Mouse (Mus musculus): ENCODE data around the gene Ctu2. TPM values are rescaled to one million over a fixed set of nuclear protein-coding genes. Genes with fewer than 3 reads are reported as not detected.

Ctu2 gene
- total RNA-seq, 2 experiments from 2014 or later: 7.8 to 29.4 TPM

DNA sequence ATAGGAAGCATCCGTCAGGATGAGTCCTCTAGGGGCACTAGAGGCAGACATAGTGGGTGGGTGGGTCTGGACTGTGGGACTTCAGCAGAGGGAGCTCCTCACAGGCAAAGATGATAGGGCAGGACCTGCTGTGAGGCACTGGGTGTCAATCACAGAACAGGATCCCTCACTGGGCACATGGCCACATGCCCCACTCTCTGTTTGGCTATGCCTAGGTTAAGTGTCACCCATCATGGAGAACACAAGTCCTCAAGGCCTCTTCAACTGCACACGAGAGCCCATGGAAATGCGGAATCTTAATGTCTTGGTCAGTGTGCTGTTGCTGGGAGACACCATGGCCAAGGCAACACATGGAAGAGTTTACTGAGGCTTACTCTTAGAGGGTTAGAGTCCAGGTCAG, 52.0 kb downstream of the Ctu2 start:
- no peak for ATAC-seq (replicated peaks; ENCODE audit: low FRiP score, poor library complexity, severe bottlenecking)

- ATAC-seq (replicated peaks; ENCODE audit: low FRiP score, poor library complexity, severe bottlenecking): no peak
These were observed 53.2 kb downstream of the Ctu2 start for GRCm38 (mm10) chr8:122529159-122529558.

- no peak for ATAC-seq (replicated peaks; ENCODE audit: low FRiP score, poor library complexity, severe bottlenecking)
These were observed 55.4 kb downstream of the Ctu2 start for GRCm38 (mm10) chr8:122531312-122531711.

Other genes with a start within 250 kb of the Ctu2 start
- gene Zfpm1, start 194.0 kb upstream of the Ctu2 start, total RNA-seq (2015; ENCODE audit: low replicate concordance): 54.2 and 55.4 TPM in 2 replicates
- 196 and 459 TPM in 2 replicates for gene Zfpm1, start 194.0 kb upstream of the Ctu2 start, total RNA-seq (2017; ENCODE audit: low replicate concordance)
- gene Trhr2, start 115.4 kb upstream of the Ctu2 start, total RNA-seq (2015; ENCODE audit: low replicate concordance): not detected in 2 replicates
- gene Trhr2, start 115.4 kb upstream of the Ctu2 start, total RNA-seq (2017; ENCODE audit: low replicate concordance): not detected in 2 replicates
- 10.8 and 14.2 TPM in 2 replicates for gene Zc3h18, start 99.5 kb upstream of the Ctu2 start, total RNA-seq (2015; ENCODE audit: low replicate concordance)
- gene Zc3h18, start 99.5 kb upstream of the Ctu2 start, total RNA-seq (2017; ENCODE audit: low replicate concordance): 22.2 and 31.5 TPM in 2 replicates
- gene Il17c, start 54.1 kb upstream of the Ctu2 start, total RNA-seq (2015; ENCODE audit: low replicate concordance): not detected in 2 replicates
- not detected in 2 replicates for gene Il17c, start 54.1 kb upstream of the Ctu2 start, total RNA-seq (2017; ENCODE audit: low replicate concordance)
- gene Cyba, start 43.2 kb upstream of the Ctu2 start, total RNA-seq (2015; ENCODE audit: low replicate concordance): 105 and 126 TPM in 2 replicates
- 42.8 and 52.6 TPM in 2 replicates for gene Cyba, start 43.2 kb upstream of the Ctu2 start, total RNA-seq (2017; ENCODE audit: low replicate concordance)
- gene Mvd, start 32.7 kb upstream of the Ctu2 start, total RNA-seq (2015; ENCODE audit: low replicate concordance): 0.84 TPM in 1 of 2 replicates, not detected in the other
- gene Mvd, start 32.7 kb upstream of the Ctu2 start, total RNA-seq (2017; ENCODE audit: low replicate concordance): 0.84 and 1.3 TPM in 2 replicates
- 1.0 TPM in 1 of 2 replicates, not detected in the other for gene Snai3, start 15.4 kb upstream of the Ctu2 start, total RNA-seq (2015; ENCODE audit: low replicate concordance)
- gene Snai3, start 15.4 kb upstream of the Ctu2 start, total RNA-seq (2017; ENCODE audit: low replicate concordance): not detected in 2 replicates
- gene Rnf166, start 79 bp upstream of the Ctu2 start, total RNA-seq (2015; ENCODE audit: low replicate concordance): 9.0 and 12.9 TPM in 2 replicates
- gene Rnf166, start 79 bp upstream of the Ctu2 start, total RNA-seq (2017; ENCODE audit: low replicate concordance): 7.9 and 8.1 TPM in 2 replicates
- 12.1 and 17.1 TPM in 2 replicates for gene Piezo1, start 75.2 kb downstream of the Ctu2 start, total RNA-seq (2015; ENCODE audit: low replicate concordance)
- gene Piezo1, start 75.2 kb downstream of the Ctu2 start, total RNA-seq (2017; ENCODE audit: low replicate concordance): 14.7 and 23.0 TPM in 2 replicates
- gene Cdt1, start 91.9 kb downstream of the Ctu2 start, total RNA-seq (2015; ENCODE audit: low replicate concordance): 16.1 and 24.2 TPM in 2 replicates
- 38.2 and 47.5 TPM in 2 replicates for gene Cdt1, start 91.9 kb downstream of the Ctu2 start, total RNA-seq (2017; ENCODE audit: low replicate concordance)
- gene Aprt, start 100.8 kb downstream of the Ctu2 start, total RNA-seq (2015; ENCODE audit: low replicate concordance): 77.1 and 85.7 TPM in 2 replicates
- gene Aprt, start 100.8 kb downstream of the Ctu2 start, total RNA-seq (2017; ENCODE audit: low replicate concordance): 20.6 and 30.2 TPM in 2 replicates
- gene Galns, start 135.3 kb downstream of the Ctu2 start, total RNA-seq (2015; ENCODE audit: low replicate concordance): 8.6 and 23.2 TPM in 2 replicates
- gene Galns, start 135.3 kb downstream of the Ctu2 start, total RNA-seq (2017; ENCODE audit: low replicate concordance): 8.6 and 15.5 TPM in 2 replicates
- gene Trappc2l, start 135.5 kb downstream of the Ctu2 start, total RNA-seq (2015; ENCODE audit: low replicate concordance): 17.7 and 26.8 TPM in 2 replicates
- 9.1 and 10.2 TPM in 2 replicates for gene Trappc2l, start 135.5 kb downstream of the Ctu2 start, total RNA-seq (2017; ENCODE audit: low replicate concordance)
- gene Pabpn1l, start 146.6 kb downstream of the Ctu2 start, total RNA-seq (2015; ENCODE audit: low replicate concordance): not detected in 2 replicates
- gene Pabpn1l, start 146.6 kb downstream of the Ctu2 start, total RNA-seq (2017; ENCODE audit: low replicate concordance): not detected in 2 replicates
- 10.9 and 13.1 TPM in 2 replicates for gene Cbfa2t3, start 223.0 kb downstream of the Ctu2 start, total RNA-seq (2015; ENCODE audit: low replicate concordance)
- gene Cbfa2t3, start 223.0 kb downstream of the Ctu2 start, total RNA-seq (2017; ENCODE audit: low replicate concordance): 10.9 and 13.8 TPM in 2 replicates

All from erythroblast, adult 5-6 weeks (primary cell).